Mouse (Mus musculus): ENCODE data around the gene Phf21a.
A peak's percentile ranks its signal among the peaks of the same experiment; 100 is the strongest.
"Not testable (repeated sequence)": the region's sequence is repeated elsewhere in the genome, so short reads cannot be mapped to it uniquely, and the experiment has no call there.

The Phf21a gene

DNA sequence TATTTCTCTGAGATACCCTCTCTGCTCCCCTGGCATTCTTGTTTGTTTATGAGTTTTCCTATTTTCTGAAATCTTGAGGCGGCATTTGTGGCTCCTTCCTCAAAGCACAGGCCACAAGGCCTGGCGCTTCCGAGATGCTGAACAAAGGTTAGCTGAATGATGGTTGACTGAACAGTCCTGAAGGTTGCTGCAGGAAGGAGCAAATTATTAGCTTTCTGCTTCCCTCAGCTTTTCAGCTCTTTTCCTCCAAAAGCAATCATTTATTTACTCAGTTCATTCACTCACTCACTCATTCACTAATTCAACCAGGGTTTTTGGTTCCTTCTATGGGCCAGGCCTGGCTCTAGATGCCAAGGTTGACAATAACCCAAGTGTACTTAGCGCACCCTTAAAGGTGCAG, 10.7 kb upstream of the Phf21a start:
- no peak for DNase-seq (ENCODE audit: low spot score in 2 of 2)

GRCm38 (mm10) chr2:92085721-92086120, 7.2 kb upstream of the Phf21a start:
- no peak for DNase-seq (ENCODE audit: low spot score in 2 of 2)

GRCm38 (mm10) chr2:92087065-92087464, 5.9 kb upstream of the Phf21a start:
- no peak for DNase-seq (ENCODE audit: low spot score in 2 of 2)

DNA sequence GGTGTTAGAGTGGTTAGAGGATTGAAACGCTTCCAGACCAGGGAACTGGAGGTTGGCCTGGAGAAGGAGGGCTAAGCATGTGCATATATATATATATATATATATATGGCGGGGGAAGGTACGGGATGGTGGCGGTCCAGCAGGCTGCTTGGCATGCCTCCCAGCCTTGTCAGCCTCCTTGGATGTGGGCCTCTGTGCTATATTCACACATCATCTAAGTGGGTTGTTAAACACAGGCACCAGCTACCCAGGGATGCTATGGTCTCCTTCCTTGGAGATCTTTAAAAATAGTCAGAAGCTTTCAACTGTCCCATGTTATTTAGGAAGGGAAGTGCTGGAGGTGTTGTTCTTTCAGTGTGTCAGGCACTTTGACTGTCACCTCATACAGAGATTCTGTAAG, 3.1 kb upstream of the Phf21a start:
- DNase-seq (ENCODE audit: low spot score in 2 of 2): peak; percentile 21 to 31

DNA sequence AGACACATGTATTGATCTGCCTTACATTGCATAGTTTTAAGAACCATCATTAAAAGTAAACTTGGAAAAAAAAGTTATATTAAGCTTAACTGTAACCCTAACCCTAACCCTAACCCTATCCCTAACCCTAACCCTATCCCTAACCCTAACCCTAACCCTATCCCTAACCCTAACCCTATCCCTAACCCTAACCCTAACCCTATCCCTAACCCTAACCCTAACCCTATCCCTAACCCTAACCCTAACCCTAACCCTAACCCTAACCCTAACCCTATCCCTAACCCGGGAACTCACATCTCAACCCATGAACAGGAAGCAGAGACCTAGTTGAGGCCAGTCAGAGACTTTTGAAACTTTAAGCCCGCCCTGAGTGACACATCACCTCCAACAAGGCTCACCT, 586 bp downstream of the Phf21a start:
- DNase-seq (ENCODE audit: low spot score in 2 of 2): not testable (repeated sequence)

DNA sequence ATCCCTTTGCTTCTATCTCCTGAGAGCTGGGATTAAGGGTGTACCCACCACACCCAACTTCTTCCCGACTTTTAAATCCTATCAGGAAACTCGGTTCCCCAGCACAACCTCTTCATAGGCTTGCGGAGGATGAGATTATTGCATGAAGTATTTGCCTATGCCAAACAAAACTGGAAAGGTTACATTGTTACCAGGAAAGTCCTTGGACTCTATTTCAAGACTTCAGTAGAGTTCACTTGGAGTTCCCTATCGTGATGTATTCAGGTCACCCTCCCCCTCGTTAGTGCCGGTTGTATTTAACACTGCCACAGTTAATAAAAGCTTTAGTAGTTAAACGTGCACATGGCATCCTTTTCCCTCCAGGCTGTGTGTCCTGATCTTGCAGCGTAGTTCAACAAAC, 1.2 kb downstream of the Phf21a start:
- no peak for DNase-seq (ENCODE audit: low spot score in 2 of 2)

DNA sequence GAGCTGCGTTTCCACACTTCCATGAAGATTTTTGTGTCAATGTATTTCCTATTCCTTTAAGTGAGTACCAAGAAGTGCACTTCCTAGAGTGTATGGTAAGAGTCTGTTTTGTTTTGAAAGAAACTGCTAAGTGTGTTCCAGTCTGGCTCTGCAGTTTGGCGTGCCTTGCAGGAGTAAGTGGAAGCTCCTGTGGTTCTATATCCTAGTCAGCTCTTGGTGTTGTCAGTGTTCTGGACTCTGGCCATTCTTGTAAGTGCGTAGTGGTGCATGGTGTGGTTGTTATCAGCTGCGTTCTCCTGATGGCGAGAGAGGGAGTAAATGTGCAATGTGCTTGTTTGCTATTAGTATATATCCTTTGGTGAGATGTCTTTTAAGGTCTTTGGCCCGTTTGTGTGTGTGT, 7.9 kb downstream of the Phf21a start:
- DNase-seq (ENCODE audit: low spot score in 2 of 2): no peak

GRCm38 (mm10) chr2:92124523-92124922, 31.6 kb downstream of the Phf21a start:
- no peak for DNase-seq (ENCODE audit: low spot score in 2 of 2)

DNA sequence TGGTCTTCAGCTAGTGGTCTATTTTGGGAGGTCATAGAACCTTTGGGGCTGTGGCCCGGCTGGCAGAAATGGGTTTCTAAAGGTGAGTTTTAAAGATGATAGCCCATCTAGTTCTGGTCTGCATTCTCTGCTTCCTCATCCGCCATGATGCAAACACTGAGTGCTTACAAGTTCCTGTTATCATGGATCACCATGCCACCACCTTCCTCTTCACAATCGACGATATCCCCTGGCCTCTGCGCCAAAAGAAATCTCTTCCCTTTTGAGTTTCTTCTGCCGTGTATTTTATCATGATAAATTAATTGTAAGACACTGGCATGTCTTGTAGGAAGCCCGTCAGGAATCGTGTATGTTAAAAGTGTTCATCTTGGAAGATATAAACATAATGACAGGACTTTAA, 32.4 kb downstream of the Phf21a start:
- DNase-seq (ENCODE audit: low spot score in 2 of 2): no peak

GRCm38 (mm10) chr2:92130071-92130470, 37.2 kb downstream of the Phf21a start:
- no peak for DNase-seq (ENCODE audit: low spot score in 2 of 2)

DNA sequence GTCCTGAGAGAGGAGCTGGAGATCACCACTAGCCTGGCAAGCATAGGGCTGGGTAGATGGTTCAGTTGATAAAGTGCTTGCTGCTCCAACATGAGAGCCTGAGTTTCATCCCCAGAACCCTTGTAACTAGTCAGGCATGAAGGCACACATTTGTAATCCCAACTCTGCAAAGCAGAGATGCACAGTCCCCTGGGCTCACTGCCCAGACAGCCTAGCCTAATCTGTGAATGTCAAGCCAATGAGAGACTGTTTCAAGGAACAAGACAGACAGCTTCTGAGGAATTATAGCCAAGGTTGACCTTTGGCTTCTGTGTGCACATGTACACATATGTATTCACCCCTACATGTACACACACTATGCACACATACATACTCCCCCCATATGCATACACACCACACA, 45.8 kb downstream of the Phf21a start:
- no peak for DNase-seq (ENCODE audit: low spot score in 2 of 2)

GRCm38 (mm10) chr2:92139365-92139764, 46.4 kb downstream of the Phf21a start:
- no peak for DNase-seq (ENCODE audit: low spot score in 2 of 2)

DNA sequence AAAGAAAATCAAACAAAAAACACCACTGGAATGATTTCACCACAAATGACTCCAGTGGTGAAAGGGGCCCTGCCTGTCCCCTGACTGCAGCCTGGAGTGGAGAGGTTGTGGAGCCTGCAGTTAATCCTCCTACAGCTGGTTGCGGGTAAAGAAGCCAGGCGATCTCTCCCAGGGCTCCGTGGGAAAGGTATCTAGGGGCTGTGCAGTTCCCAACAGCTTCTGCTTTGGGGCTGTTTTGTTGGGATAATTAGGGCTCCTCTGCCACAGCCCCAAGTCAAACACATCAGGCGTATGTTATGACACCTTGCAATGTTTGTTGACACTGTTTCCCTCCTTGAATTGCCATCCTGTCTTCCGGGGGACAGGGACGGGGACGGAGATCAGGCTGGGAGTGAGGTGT, 47.5 kb downstream of the Phf21a start:
- no peak for DNase-seq (ENCODE audit: low spot score in 2 of 2)

DNA sequence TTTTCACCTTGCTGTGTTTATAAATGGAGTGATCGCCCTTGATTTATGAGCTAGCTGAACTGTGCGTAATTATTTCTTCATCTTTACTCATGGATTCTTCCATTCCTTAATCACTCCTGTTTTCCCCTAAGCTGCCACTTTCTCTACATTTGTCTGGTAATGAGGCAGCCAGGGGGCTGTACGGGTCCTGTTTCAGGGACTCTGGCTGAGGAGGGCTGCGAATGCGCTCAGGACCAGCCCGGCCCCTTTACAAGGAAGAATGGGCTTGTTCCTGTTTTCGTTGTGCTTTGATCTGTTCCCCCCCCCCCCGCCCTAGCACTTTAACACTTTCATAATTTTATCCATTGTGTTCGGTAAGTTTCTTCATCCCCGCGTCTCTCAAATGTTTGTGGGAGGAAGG, 48.2 kb downstream of the Phf21a start:
- DNase-seq (ENCODE audit: low spot score in 2 of 2): no peak

DNA sequence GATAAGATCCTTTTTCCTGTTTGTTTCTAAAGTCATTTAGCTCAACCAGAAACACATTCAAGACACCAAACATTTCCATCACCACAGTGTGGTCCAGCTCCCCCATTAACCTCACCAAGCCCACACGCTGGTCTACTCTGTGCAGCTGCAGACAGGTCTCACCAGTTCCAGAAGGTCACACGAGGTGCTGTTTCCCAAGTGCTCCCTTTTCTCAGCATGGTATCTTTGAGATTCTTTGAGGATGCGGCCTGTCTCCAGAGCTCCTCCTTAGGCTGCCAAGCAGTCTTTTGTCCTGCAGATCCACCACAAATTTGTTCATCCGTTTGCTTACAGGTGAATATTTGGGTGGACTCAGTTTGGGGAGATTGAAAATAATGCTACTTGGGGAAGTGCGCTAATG, 51.0 kb downstream of the Phf21a start:
- DNase-seq (ENCODE audit: low spot score in 2 of 2): no peak

GRCm38 (mm10) chr2:92147925-92148750, 55.2 kb downstream of the Phf21a start:
- DNase-seq (ENCODE audit: low spot score in 2 of 2): not testable (repeated sequence)

GRCm38 (mm10) chr2:92164291-92164690, 71.4 kb downstream of the Phf21a start:
- DNase-seq (ENCODE audit: low spot score in 2 of 2): no peak

- DNase-seq (ENCODE audit: low spot score in 2 of 2): no peak
These were observed 74.0 kb downstream of the Phf21a start for GRCm38 (mm10) chr2:92166950-92167349.

GRCm38 (mm10) chr2:92171046-92171643, 78.2 kb downstream of the Phf21a start:
- no peak for DNase-seq (ENCODE audit: low spot score in 2 of 2)

DNA sequence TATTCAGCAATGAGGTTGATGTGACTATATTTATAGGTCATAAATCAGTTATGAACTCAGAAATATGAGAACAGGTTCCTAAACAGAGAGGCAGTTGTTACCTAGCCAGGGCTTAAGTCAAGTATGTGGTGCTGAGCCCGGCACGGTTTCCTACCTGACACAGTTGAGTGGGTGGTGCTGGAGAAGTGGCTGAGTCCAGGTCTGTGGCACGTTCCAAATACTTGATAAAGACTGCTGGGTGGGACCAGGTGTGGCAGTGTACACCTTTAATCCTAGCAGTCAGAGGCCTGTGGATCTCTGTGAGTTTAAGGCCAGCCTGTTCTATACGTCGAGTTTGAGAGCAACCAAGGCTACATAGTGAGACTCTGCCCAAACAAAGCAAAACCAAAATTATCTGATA, 79.4 kb downstream of the Phf21a start:
- no peak for DNase-seq (ENCODE audit: low spot score in 2 of 2)

- no peak for DNase-seq (ENCODE audit: low spot score in 2 of 2)
These were observed 80.3 kb downstream of the Phf21a start for GRCm38 (mm10) chr2:92173186-92173585.

- no peak for DNase-seq (ENCODE audit: low spot score in 2 of 2)
These were observed 81.3 kb downstream of the Phf21a start for GRCm38 (mm10) chr2:92174265-92174664.

- DNase-seq (ENCODE audit: low spot score in 2 of 2): no peak
These were observed 82.1 kb downstream of the Phf21a start for GRCm38 (mm10) chr2:92175002-92175401.

DNA sequence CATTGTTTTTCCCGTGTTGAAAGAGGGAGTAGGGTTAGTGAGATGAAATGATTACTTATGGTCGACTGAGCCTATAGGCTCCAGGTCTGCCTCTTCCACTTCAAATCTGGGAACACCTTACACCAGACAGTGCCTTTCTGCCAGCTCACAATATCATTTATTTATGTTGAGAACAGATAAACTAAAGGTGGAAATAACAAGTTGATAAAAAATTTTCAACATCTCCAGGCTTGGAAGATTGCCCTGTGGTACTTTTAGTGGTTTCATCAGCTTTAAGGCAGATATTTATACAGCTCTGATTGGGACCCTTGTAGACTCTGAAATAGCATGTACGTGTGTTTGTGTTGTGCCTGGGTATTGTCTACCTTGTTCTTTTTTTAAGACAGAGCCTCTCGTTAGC, 83.4 kb downstream of the Phf21a start:
- DNase-seq (ENCODE audit: low spot score in 2 of 2): no peak

Measured in frontal cortex, postnatal 25 days (tissue).